Mouse (Mus musculus): ENCODE measurements at regions not wholly inside any gene's neighbourhood (a gene's known extent, or its start where the extent isn't known, plus 50 kb on each side); places are given as distances from the start of the nearest gene placed in this dataset.
A peak's percentile ranks its signal among the peaks of the same experiment; 100 is the strongest.
"Not testable (repeated sequence)": the region's sequence is repeated elsewhere in the genome, so short reads cannot be mapped to it uniquely, and the experiment has no call there.

- not testable (repeated sequence) for ATAC-seq (replicated peaks; ENCODE audit: insufficient number of reproducible peaks, low FRiP score, low TSS enrichment); H3K4me3 ChIP-seq (ENCODE audit: low read depth, low read length); H3K4me1 ChIP-seq (ENCODE audit: control insufficient read depth, insufficient read depth, low read length); H3K27me3 ChIP-seq (ENCODE audit: control insufficient read depth, insufficient read depth, low read length); H3K9ac ChIP-seq (ENCODE audit: low read depth, low read length); H3K27ac ChIP-seq (ENCODE audit: low read depth, low read length); H3K36me3 ChIP-seq (ENCODE audit: control insufficient read depth, insufficient read depth, low read length); H3K4me2 ChIP-seq; H3K9me3 ChIP-seq (replicated peaks; ENCODE audit: control insufficient read depth, low read length)
- 92% methylated on average over 2 of the region's 2 CpGs for WGBS (ENCODE audit: insufficient replicate concordance)
These were observed 81.3 kb downstream of the Ogfrl1 start for GRCm38 (mm10) chr1:23316288-23316687.

GRCm38 (mm10) chr1:23314863-23315262 is 82.7 kb downstream of the Ogfrl1 start:
- not testable (repeated sequence) for H3K27ac ChIP-seq (ENCODE audit: low read depth, low read length); H3K36me3 ChIP-seq (ENCODE audit: control insufficient read depth, insufficient read depth, low read length); H3K4me1 ChIP-seq (ENCODE audit: control insufficient read depth, insufficient read depth, low read length); ATAC-seq (replicated peaks; ENCODE audit: insufficient number of reproducible peaks, low FRiP score, low TSS enrichment); H3K9ac ChIP-seq (ENCODE audit: low read depth, low read length); H3K4me2 ChIP-seq; H3K27me3 ChIP-seq (ENCODE audit: control insufficient read depth, insufficient read depth, low read length); H3K4me3 ChIP-seq (ENCODE audit: low read depth, low read length); H3K9me3 ChIP-seq (replicated peaks; ENCODE audit: control insufficient read depth, low read length)
- WGBS (ENCODE audit: insufficient replicate concordance), result 77% methylated on average over 2 of the region's 2 CpGs

- H3K9ac ChIP-seq (ENCODE audit: low read depth, low read length), result no peak overlapping the region
- no peaks in the 10 kb centered on the region for H3K4me1 ChIP-seq (ENCODE audit: control insufficient read depth, insufficient read depth, low read length)
- ATAC-seq (replicated peaks; ENCODE audit: insufficient number of reproducible peaks, low FRiP score, low TSS enrichment), result no peak
- H3K36me3 ChIP-seq (ENCODE audit: control insufficient read depth, insufficient read depth, low read length), result peaks cover 4% of the 10 kb centered on the region; the same call in 1 of the 2 replicates
- H3K4me2 ChIP-seq, result no peak overlapping the region
- WGBS (ENCODE audit: insufficient replicate concordance), result 95% methylated on average over 1 of the region's 1 CpGs
- H3K9me3 ChIP-seq (replicated peaks; ENCODE audit: control insufficient read depth, low read length), result no peaks in the 10 kb centered on the region
- no peak overlapping the region for H3K4me3 ChIP-seq (ENCODE audit: low read depth, low read length)
- H3K27me3 ChIP-seq (ENCODE audit: control insufficient read depth, insufficient read depth, low read length), result no peaks in the 10 kb centered on the region
- no peak overlapping the region for H3K27ac ChIP-seq (ENCODE audit: low read depth, low read length)
These were observed 104.9 kb downstream of the Ogfrl1 start for GRCm38 (mm10) chr1:23292718-23293117.

- no peaks in the 10 kb centered on the region for H3K27me3 ChIP-seq (ENCODE audit: control insufficient read depth, insufficient read depth, low read length)
- ATAC-seq (replicated peaks; ENCODE audit: insufficient number of reproducible peaks, low FRiP score, low TSS enrichment), result no peak; the same call in 1 of the 2 replicates
- no peak overlapping the region for H3K4me2 ChIP-seq
- no peaks in the 10 kb centered on the region for H3K9me3 ChIP-seq (replicated peaks; ENCODE audit: control insufficient read depth, low read length)
- H3K36me3 ChIP-seq (ENCODE audit: control insufficient read depth, insufficient read depth, low read length), result peaks cover 4% of the 10 kb centered on the region; the same call in 1 of the 2 replicates
- 25% methylated on average over 4 of the region's 4 CpGs for WGBS (ENCODE audit: insufficient replicate concordance)
- no peak overlapping the region for H3K9ac ChIP-seq (ENCODE audit: low read depth, low read length)
- H3K4me3 ChIP-seq (ENCODE audit: low read depth, low read length), result no peak overlapping the region
- H3K4me1 ChIP-seq (ENCODE audit: control insufficient read depth, insufficient read depth, low read length), result peaks cover 12% of the 10 kb centered on the region; the same call in 1 of the 2 replicates
- no peak overlapping the region for H3K27ac ChIP-seq (ENCODE audit: low read depth, low read length)
These were observed 110.8 kb downstream of the Ogfrl1 start for GRCm38 (mm10) chr1:23286741-23287140.

GRCm38 (mm10) chr1:23282870-23283219 is 114.7 kb downstream of the Ogfrl1 start:
- ATAC-seq (replicated peaks; ENCODE audit: insufficient number of reproducible peaks, low FRiP score, low TSS enrichment), result no peak
- WGBS (ENCODE audit: insufficient replicate concordance), result 83% methylated on average over 4 of the region's 4 CpGs
- Histone ChIP-seq H3K27ac (ENCODE audit: low read depth, low read length) (peak overlapping the region; percentile 85), H3K4me3 (ENCODE audit: low read depth, low read length) (no peak overlapping the region), H3K9me3 (replicated peaks; ENCODE audit: control insufficient read depth, low read length) (no peaks in the 10 kb centered on the region), H3K9ac (ENCODE audit: low read depth, low read length) (no peak overlapping the region), H3K4me1 (ENCODE audit: control insufficient read depth, insufficient read depth, low read length) (peaks cover 12% of the 10 kb centered on the region; the same call in 1 of the 2 replicates), H3K36me3 (ENCODE audit: control insufficient read depth, insufficient read depth, low read length) (peaks cover 4% of the 10 kb centered on the region), H3K4me2 (peak overlapping the region; percentile 0; the same call in 1 of the 2 replicates), H3K27me3 (ENCODE audit: control insufficient read depth, insufficient read depth, low read length) (no peaks in the 10 kb centered on the region)

GRCm38 (mm10) chr1:23282215-23282869 is 115.2 kb downstream of the Ogfrl1 start:
- Histone ChIP-seq H3K9ac (ENCODE audit: low read depth, low read length) (no peak overlapping the region), H3K27me3 (ENCODE audit: control insufficient read depth, insufficient read depth, low read length) (no peaks in the 10 kb centered on the region), H3K4me1 (ENCODE audit: control insufficient read depth, insufficient read depth, low read length) (peaks cover 12% of the 10 kb centered on the region; the same call in 1 of the 2 replicates), H3K27ac (ENCODE audit: low read depth, low read length) (peak overlapping the region; percentile 71), H3K4me3 (ENCODE audit: low read depth, low read length) (no peak overlapping the region), H3K36me3 (ENCODE audit: control insufficient read depth, insufficient read depth, low read length) (peaks cover 4% of the 10 kb centered on the region), H3K4me2 (peak overlapping the region; percentile 0; the same call in 1 of the 2 replicates), H3K9me3 (replicated peaks; ENCODE audit: control insufficient read depth, low read length) (no peaks in the 10 kb centered on the region)
- WGBS (ENCODE audit: insufficient replicate concordance), result 78% methylated on average over 2 of the region's 2 CpGs
- ATAC-seq (replicated peaks; ENCODE audit: insufficient number of reproducible peaks, low FRiP score, low TSS enrichment), result peak; percentile 97

- 77% methylated on average over 2 of the region's 2 CpGs for WGBS (ENCODE audit: insufficient replicate concordance)
- H3K36me3 ChIP-seq (ENCODE audit: control insufficient read depth, insufficient read depth, low read length), result peaks cover 4% of the 10 kb centered on the region
- H3K27me3 ChIP-seq (ENCODE audit: control insufficient read depth, insufficient read depth, low read length), result no peaks in the 10 kb centered on the region
- no peaks in the 10 kb centered on the region for H3K9me3 ChIP-seq (replicated peaks; ENCODE audit: control insufficient read depth, low read length)
- H3K4me1 ChIP-seq (ENCODE audit: control insufficient read depth, insufficient read depth, low read length), result peaks cover 19% of the 10 kb centered on the region
- no peak overlapping the region for H3K9ac ChIP-seq (ENCODE audit: low read depth, low read length)
- H3K4me2 ChIP-seq, result no peak overlapping the region
- no peak for ATAC-seq (replicated peaks; ENCODE audit: insufficient number of reproducible peaks, low FRiP score, low TSS enrichment)
- no peak overlapping the region for H3K4me3 ChIP-seq (ENCODE audit: low read depth, low read length)
- no peak overlapping the region for H3K27ac ChIP-seq (ENCODE audit: low read depth, low read length)
These were observed 117.7 kb downstream of the Ogfrl1 start for GRCm38 (mm10) chr1:23279827-23280226.

- 22% methylated on average over 6 of the region's 6 CpGs for WGBS (ENCODE audit: insufficient replicate concordance)
- no peak for ATAC-seq (replicated peaks; ENCODE audit: insufficient number of reproducible peaks, low FRiP score, low TSS enrichment)
- Histone ChIP-seq H3K27ac (ENCODE audit: low read depth, low read length) (no peak overlapping the region), H3K27me3 (ENCODE audit: control insufficient read depth, insufficient read depth, low read length) (no peaks in the 10 kb centered on the region), H3K4me2 (0 out of 2 replicates have a peak overlapping the region, but pooled peaks have one; percentile 2), H3K4me3 (ENCODE audit: low read depth, low read length) (no peak overlapping the region; the same call in 1 of the 2 replicates), H3K4me1 (ENCODE audit: control insufficient read depth, insufficient read depth, low read length) (peaks cover 30% of the 10 kb centered on the region), H3K9ac (ENCODE audit: low read depth, low read length) (no peak overlapping the region), H3K9me3 (replicated peaks; ENCODE audit: control insufficient read depth, low read length) (no peaks in the 10 kb centered on the region), H3K36me3 (ENCODE audit: control insufficient read depth, insufficient read depth, low read length) (no peaks in the 10 kb centered on the region)
These were observed 125.5 kb downstream of the Ogfrl1 start for GRCm38 (mm10) chr1:23272077-23272476.
